Mouse (Mus musculus) skeletal muscle tissue, postnatal 0 days (tissue): ENCODE results near the gene Tlr11. TPM values are rescaled to one million over a fixed set of nuclear protein-coding genes. Genes with fewer than 3 reads are reported as not detected.

ENCODE experiments used
- polyA plus RNA-seq: library from polyadenylated mRNA; unstranded; fragments of >200 nt; fragmentation: Nextera tagmentation; extraction: Ambion mirVana; gene quantifications from 2 replicates; pipeline ENCODE4 v1.2.1, GENCODE M21; 2015

Tlr11 gene
- polyA plus RNA-seq = not detected in 2 replicates

DNA sequence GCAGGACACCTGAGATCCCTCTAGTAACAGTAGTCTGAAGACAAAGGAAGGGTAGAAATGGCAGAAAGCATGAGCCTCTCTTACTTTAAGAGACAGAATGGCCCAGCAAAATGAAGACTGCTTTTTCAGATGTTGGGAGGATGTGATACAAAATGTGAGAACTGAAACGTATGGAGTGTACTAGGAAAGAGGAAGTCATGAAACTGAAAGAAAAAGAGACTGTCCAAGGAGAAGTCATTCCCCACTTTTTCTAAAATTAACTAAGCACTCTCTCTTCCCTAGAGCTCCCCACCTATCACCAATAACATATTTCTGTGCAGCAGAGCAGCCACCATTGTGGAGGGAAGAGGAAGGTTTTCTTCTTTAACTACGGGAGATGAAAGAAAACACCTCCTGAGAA is at the start of gene Tlr11:
TSS of gene Tlr11 (plus strand) at position 322 of the 400 bp plus-strand sequence.

DNA sequence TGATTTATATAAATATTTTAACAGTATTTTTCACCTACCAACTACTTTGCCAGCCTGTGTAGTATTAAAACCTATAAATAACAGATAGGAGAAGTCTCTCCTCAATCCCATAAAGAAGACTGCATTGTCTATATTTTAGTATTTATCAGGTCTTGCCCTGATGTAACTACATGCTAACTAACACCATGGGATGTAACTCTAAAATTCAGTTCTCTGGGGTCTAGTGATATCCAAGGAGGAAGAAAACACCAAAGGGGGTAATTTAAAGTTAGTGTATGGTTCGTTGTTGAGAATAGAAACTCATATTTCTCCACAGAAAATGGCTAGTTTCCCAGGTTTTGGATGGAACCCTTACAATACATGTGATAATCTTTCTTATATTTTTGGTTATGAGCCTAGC is 31.1 kb upstream of the Tlr11 start, which contains the start of gene Olfr734:
TSS of gene Olfr734 (minus strand) at position 101 of the 400 bp plus-strand sequence.

DNA sequence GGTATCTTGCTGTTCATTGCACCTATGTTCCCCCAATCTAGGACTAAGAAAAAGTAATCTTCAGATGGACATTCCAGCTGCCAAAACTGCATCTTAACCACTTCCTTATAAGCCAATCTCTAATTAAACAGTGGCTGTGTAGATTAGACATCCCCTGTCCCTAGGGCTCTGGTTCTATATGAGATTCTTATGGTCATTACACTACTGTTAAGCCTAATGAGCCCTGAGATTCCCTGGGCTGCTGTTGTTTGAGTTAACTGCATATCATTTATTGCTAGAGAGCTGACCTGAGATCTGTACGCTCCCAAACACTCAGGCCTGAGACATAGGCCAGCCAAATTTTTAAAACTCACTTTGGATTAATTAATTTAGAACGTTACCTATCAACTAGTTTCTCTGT is 8.9 kb upstream of the Tlr11 start, which contains the start of gene Olfr735:
TSS of gene Olfr735 (minus strand) at position 77 of the 400 bp plus-strand sequence.

DNA sequence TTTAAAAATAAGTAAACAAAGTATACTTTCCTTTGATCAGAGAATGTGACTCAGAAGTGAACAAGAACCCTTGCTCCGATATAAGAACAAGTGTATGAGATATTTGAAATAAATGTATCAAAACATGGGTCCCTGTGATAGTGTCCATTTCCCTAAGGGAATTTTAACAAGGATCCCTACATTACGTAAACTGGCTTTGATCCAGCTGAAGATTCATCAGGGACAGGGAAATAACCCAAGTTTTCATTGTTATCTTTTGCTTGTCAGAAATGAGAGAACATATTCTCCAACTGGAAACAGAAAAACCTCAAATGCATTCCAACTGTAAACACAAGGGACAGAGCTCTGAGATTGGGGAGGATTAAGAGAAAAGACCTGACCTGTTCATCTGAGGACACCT is 23.1 kb downstream of the Tlr11 start, which contains the start of gene Olfr736:
TSS of gene Olfr736 (plus strand) at position 301 of the 400 bp plus-strand sequence.

DNA sequence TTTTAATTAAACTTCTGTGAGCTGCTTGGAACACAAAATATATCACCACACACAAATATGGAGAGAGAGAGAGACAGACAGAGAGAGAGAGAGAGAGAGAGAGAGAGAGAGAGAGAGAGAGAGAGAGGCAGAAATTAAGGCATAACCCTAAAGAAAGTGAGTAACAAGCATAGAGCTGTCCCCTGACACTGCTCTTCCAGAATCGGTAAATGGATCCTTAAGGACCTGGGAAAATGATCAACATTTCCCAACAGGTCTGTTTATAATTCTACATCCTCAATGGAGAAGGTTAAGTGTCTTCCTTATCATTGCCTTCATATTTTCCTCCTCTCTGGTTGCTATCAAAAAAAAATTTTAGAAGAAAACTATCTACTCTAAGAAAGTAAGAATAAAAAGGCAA is 49.6 kb downstream of the Tlr11 start, which contains the start of gene Olfr738:
TSS of gene Olfr738 (plus strand) at position 301 of the 400 bp plus-strand sequence.

Other genes starting within 250 kb of the Tlr11 start
- gene Olfr727, start 234.7 kb upstream of the Tlr11 start, polyA plus RNA-seq = not detected in 2 replicates
- gene Olfr728, start 215.2 kb upstream of the Tlr11 start, polyA plus RNA-seq = not detected in 2 replicates
- gene Olfr729, start 205.0 kb upstream of the Tlr11 start, polyA plus RNA-seq = not detected in 2 replicates
- not detected in 2 replicates for gene Olfr730, start 169.7 kb upstream of the Tlr11 start, polyA plus RNA-seq
- gene Olfr731, start 116.0 kb upstream of the Tlr11 start, polyA plus RNA-seq = not detected in 2 replicates
- gene Olfr732, start 73.7 kb upstream of the Tlr11 start, polyA plus RNA-seq = not detected in 2 replicates
- gene Olfr733, start 56.4 kb upstream of the Tlr11 start, polyA plus RNA-seq = not detected in 2 replicates
- gene Olfr734, start 31.2 kb upstream of the Tlr11 start, polyA plus RNA-seq = not detected in 2 replicates
- gene Olfr735, start 9.0 kb upstream of the Tlr11 start, polyA plus RNA-seq = not detected in 2 replicates
- gene Olfr736, start 23.2 kb downstream of the Tlr11 start, polyA plus RNA-seq = not detected in 2 replicates
- not detected in 2 replicates for gene Olfr738, start 49.7 kb downstream of the Tlr11 start, polyA plus RNA-seq
- not detected in 2 replicates for gene Olfr739, start 60.7 kb downstream of the Tlr11 start, polyA plus RNA-seq
- gene Olfr740, start 87.6 kb downstream of the Tlr11 start, polyA plus RNA-seq = not detected in 2 replicates
- gene Olfr741, start 114.8 kb downstream of the Tlr11 start, polyA plus RNA-seq = not detected in 2 replicates
- gene Olfr742, start 145.7 kb downstream of the Tlr11 start, polyA plus RNA-seq = not detected in 2 replicates
- not detected in 2 replicates for gene Olfr743, start 163.9 kb downstream of the Tlr11 start, polyA plus RNA-seq